Mouse (Mus musculus): ENCODE measurements around the gene Eef1akmt3.
"Not testable (repeated sequence)": the region's sequence is repeated elsewhere in the genome, so short reads cannot be mapped to it uniquely, and the experiment has no call there.

The Eef1akmt3 gene

GRCm38 (mm10) chr10:127041274-127041766 is at the start of gene Eef1akmt3, which contains the start of gene Mettl1:
Gene Eef1akmt3, minus strand, starts transcription at chr10:127041513.
Gene Mettl1, plus strand, starts transcription at chr10:127041414.
- peak; percentile 64 for DNase-seq (ENCODE audit: low spot score)

- peak; percentile 49 for DNase-seq (ENCODE audit: low spot score)
These were observed 49.5 kb upstream of the Eef1akmt3 start for GRCm38 (mm10) chr10:127090560-127091411.

GRCm38 (mm10) chr10:127085633-127086032 is 44.3 kb upstream of the Eef1akmt3 start:
- no peak for DNase-seq (ENCODE audit: low spot score)

- no peak for DNase-seq (ENCODE audit: low spot score)
These were observed 43.7 kb upstream of the Eef1akmt3 start for GRCm38 (mm10) chr10:127085052-127085451.

GRCm38 (mm10) chr10:127083915-127084306 is 42.6 kb upstream of the Eef1akmt3 start:
- DNase-seq (ENCODE audit: low spot score) = no peak

GRCm38 (mm10) chr10:127083292-127083914 is 42.1 kb upstream of the Eef1akmt3 start:
- no peak for DNase-seq (ENCODE audit: low spot score)

- DNase-seq (ENCODE audit: low spot score) = peak; percentile 65
These were observed 40.8 kb upstream of the Eef1akmt3 start for GRCm38 (mm10) chr10:127081996-127082620.

GRCm38 (mm10) chr10:127080901-127081780 is 39.8 kb upstream of the Eef1akmt3 start:
- peak; percentile 30 for DNase-seq (ENCODE audit: low spot score)

- DNase-seq (ENCODE audit: low spot score) = peak; percentile 46
These were observed 38.5 kb upstream of the Eef1akmt3 start for GRCm38 (mm10) chr10:127079665-127080391.

GRCm38 (mm10) chr10:127078677-127079575 is 37.6 kb upstream of the Eef1akmt3 start:
- peak; percentile 78 for DNase-seq (ENCODE audit: low spot score)

- no peak for DNase-seq (ENCODE audit: low spot score)
These were observed 36.8 kb upstream of the Eef1akmt3 start for GRCm38 (mm10) chr10:127078001-127078676.

- no peak for DNase-seq (ENCODE audit: low spot score)
These were observed 36.2 kb upstream of the Eef1akmt3 start for GRCm38 (mm10) chr10:127077515-127077914.

GRCm38 (mm10) chr10:127076082-127076481 is 34.8 kb upstream of the Eef1akmt3 start:
- no peak for DNase-seq (ENCODE audit: low spot score)

- DNase-seq (ENCODE audit: low spot score) = no peak
These were observed 34.3 kb upstream of the Eef1akmt3 start for GRCm38 (mm10) chr10:127075651-127076050.

- DNase-seq (ENCODE audit: low spot score) = no peak
These were observed 33.8 kb upstream of the Eef1akmt3 start, which contains the start of gene Agap2 for GRCm38 (mm10) chr10:127075080-127075479. Gene Agap2, plus strand, starts transcription at chr10:127075284.

- DNase-seq (ENCODE audit: low spot score) = no peak
These were observed 32.7 kb upstream of the Eef1akmt3 start for GRCm38 (mm10) chr10:127073981-127074380.

GRCm38 (mm10) chr10:127072969-127073368 is 31.7 kb upstream of the Eef1akmt3 start:
- DNase-seq (ENCODE audit: low spot score) = not testable (repeated sequence)

GRCm38 (mm10) chr10:127072270-127072669 is 31.0 kb upstream of the Eef1akmt3 start:
- DNase-seq (ENCODE audit: low spot score) = not testable (repeated sequence)

- no peak for DNase-seq (ENCODE audit: low spot score)
These were observed 29.9 kb upstream of the Eef1akmt3 start for GRCm38 (mm10) chr10:127071203-127071602.

Measured in embryo, embryonic 10.5 days (tissue).